Mouse (Mus musculus): ENCODE measurements around the gene Egfl6. TPM values are rescaled to one million over a fixed set of nuclear protein-coding genes. Genes with fewer than 3 reads are reported as not detected.

Gene Egfl6
- 0.61 and 0.67 TPM in 2 replicates for polyA plus RNA-seq (2015; fragmentation: Nextera tagmentation; extraction: Ambion mirVana)

- Histone ChIP-seq H3K4me2 (ENCODE audit: low read depth, low read length) (0 out of 2 replicates have a peak within 1 kb of the TSS, but pooled peaks have one; percentile 24), H3K4me3 (ENCODE audit: low read depth, low read length) (no peak within 1 kb of the TSS), H3K9me3 (replicated peaks; ENCODE audit: control insufficient read depth, low read length) (no peaks in the 10 kb centered on the region), H3K27me3 (ENCODE audit: control insufficient read depth, insufficient read depth, low read depth, low read length) (peaks cover 5% of the 10 kb centered on the region; the same call in 1 of the 2 replicates), H3K4me1 (ENCODE audit: control insufficient read depth, low read depth, low read length) (no peaks in the 10 kb centered on the region), H3K27ac (ENCODE audit: low read length) (no peak within 1 kb of the TSS), H3K9ac (ENCODE audit: low read depth, low read length) (no peak within 1 kb of the TSS), H3K36me3 (ENCODE audit: control insufficient read depth, insufficient read depth) (no peaks in the 10 kb centered on the region)
- ATAC-seq (ENCODE audit: low read depth): 0 out of 2 replicates have a peak, but pooled peaks have one; percentile 16
- WGBS (ENCODE audit: insufficient replicate concordance): 19% methylated on average over 39 of the region's 39 CpGs
These were observed at the start of gene Egfl6 for GRCm38 (mm10) chrX:166584947-166585824. Gene Egfl6 (minus strand): TSS chrX:166585720.

- Histone ChIP-seq H3K4me2 (ENCODE audit: low read depth, low read length) (no peak overlapping the region), H3K9ac (ENCODE audit: low read depth, low read length) (no peak overlapping the region), H3K4me3 (ENCODE audit: low read depth, low read length) (no peak overlapping the region), H3K36me3 (ENCODE audit: control insufficient read depth, insufficient read depth) (no peaks in the 10 kb centered on the region), H3K4me1 (ENCODE audit: control insufficient read depth, low read depth, low read length) (no peaks in the 10 kb centered on the region), H3K27me3 (ENCODE audit: control insufficient read depth, insufficient read depth, low read depth, low read length) (no peaks in the 10 kb centered on the region), H3K27ac (ENCODE audit: low read length) (no peak overlapping the region), H3K9me3 (replicated peaks; ENCODE audit: control insufficient read depth, low read length) (no peaks in the 10 kb centered on the region)
- WGBS (ENCODE audit: insufficient replicate concordance): 36% methylated on average over 3 of the region's 3 CpGs
- ATAC-seq (ENCODE audit: low read depth): no peak
These were observed 41.5 kb upstream of the Egfl6 start for GRCm38 (mm10) chrX:166626866-166627570.

GRCm38 (mm10) chrX:166626174-166626573 lies 40.7 kb upstream of the Egfl6 start:
- H3K36me3 ChIP-seq (ENCODE audit: control insufficient read depth, insufficient read depth): no peaks in the 10 kb centered on the region
- H3K9ac ChIP-seq (ENCODE audit: low read depth, low read length): no peak overlapping the region
- no peaks in the 10 kb centered on the region for H3K27me3 ChIP-seq (ENCODE audit: control insufficient read depth, insufficient read depth, low read depth, low read length)
- no peak overlapping the region for H3K4me2 ChIP-seq (ENCODE audit: low read depth, low read length)
- 61% methylated on average over 4 of the region's 4 CpGs for WGBS (ENCODE audit: insufficient replicate concordance)
- no peaks in the 10 kb centered on the region for H3K9me3 ChIP-seq (replicated peaks; ENCODE audit: control insufficient read depth, low read length)
- ATAC-seq (ENCODE audit: low read depth): no peak
- H3K27ac ChIP-seq (ENCODE audit: low read length): no peak overlapping the region
- H3K4me1 ChIP-seq (ENCODE audit: control insufficient read depth, low read depth, low read length): no peaks in the 10 kb centered on the region
- no peak overlapping the region for H3K4me3 ChIP-seq (ENCODE audit: low read depth, low read length)

- no peak overlapping the region for H3K4me3 ChIP-seq (ENCODE audit: low read depth, low read length)
- H3K27ac ChIP-seq (ENCODE audit: low read length): no peak overlapping the region
- H3K9ac ChIP-seq (ENCODE audit: low read depth, low read length): no peak overlapping the region
- no peak overlapping the region for H3K4me2 ChIP-seq (ENCODE audit: low read depth, low read length)
- no peak for ATAC-seq (ENCODE audit: low read depth)
- no peaks in the 10 kb centered on the region for H3K4me1 ChIP-seq (ENCODE audit: control insufficient read depth, low read depth, low read length)
- no peaks in the 10 kb centered on the region for H3K9me3 ChIP-seq (replicated peaks; ENCODE audit: control insufficient read depth, low read length)
- no peaks in the 10 kb centered on the region; the same call in 1 of the 2 replicates for H3K27me3 ChIP-seq (ENCODE audit: control insufficient read depth, insufficient read depth, low read depth, low read length)
- 55% methylated on average over 3 of the region's 3 CpGs for WGBS (ENCODE audit: insufficient replicate concordance)
- no peaks in the 10 kb centered on the region for H3K36me3 ChIP-seq (ENCODE audit: control insufficient read depth, insufficient read depth)
These were observed 37.7 kb upstream of the Egfl6 start for GRCm38 (mm10) chrX:166623176-166623575.

- Histone ChIP-seq H3K4me1 (ENCODE audit: control insufficient read depth, low read depth, low read length) (no peaks in the 10 kb centered on the region), H3K27me3 (ENCODE audit: control insufficient read depth, insufficient read depth, low read depth, low read length) (no peaks in the 10 kb centered on the region; the same call in 1 of the 2 replicates), H3K27ac (ENCODE audit: low read length) (no peak overlapping the region), H3K9ac (ENCODE audit: low read depth, low read length) (no peak overlapping the region), H3K36me3 (ENCODE audit: control insufficient read depth, insufficient read depth) (no peaks in the 10 kb centered on the region), H3K4me2 (ENCODE audit: low read depth, low read length) (no peak overlapping the region), H3K4me3 (ENCODE audit: low read depth, low read length) (no peak overlapping the region), H3K9me3 (replicated peaks; ENCODE audit: control insufficient read depth, low read length) (no peaks in the 10 kb centered on the region)
- WGBS (ENCODE audit: insufficient replicate concordance): 49% methylated on average over 9 of the region's 9 CpGs
- no peak for ATAC-seq (ENCODE audit: low read depth)
These were observed 36.2 kb upstream of the Egfl6 start for GRCm38 (mm10) chrX:166621560-166622301.

GRCm38 (mm10) chrX:166620900-166621299 lies 35.4 kb upstream of the Egfl6 start:
- no peaks in the 10 kb centered on the region; the same call in 1 of the 2 replicates for H3K27me3 ChIP-seq (ENCODE audit: control insufficient read depth, insufficient read depth, low read depth, low read length)
- no peak overlapping the region for H3K27ac ChIP-seq (ENCODE audit: low read length)
- ATAC-seq (ENCODE audit: low read depth): no peak
- H3K36me3 ChIP-seq (ENCODE audit: control insufficient read depth, insufficient read depth): no peaks in the 10 kb centered on the region
- no peaks in the 10 kb centered on the region for H3K9me3 ChIP-seq (replicated peaks; ENCODE audit: control insufficient read depth, low read length)
- H3K4me1 ChIP-seq (ENCODE audit: control insufficient read depth, low read depth, low read length): no peaks in the 10 kb centered on the region
- H3K4me2 ChIP-seq (ENCODE audit: low read depth, low read length): no peak overlapping the region
- no peak overlapping the region for H3K4me3 ChIP-seq (ENCODE audit: low read depth, low read length)
- WGBS (ENCODE audit: insufficient replicate concordance): 50% methylated on average over 6 of the region's 6 CpGs
- no peak overlapping the region for H3K9ac ChIP-seq (ENCODE audit: low read depth, low read length)

GRCm38 (mm10) chrX:166619084-166619483 lies 33.6 kb upstream of the Egfl6 start:
- Histone ChIP-seq H3K9me3 (replicated peaks; ENCODE audit: control insufficient read depth, low read length) (no peaks in the 10 kb centered on the region), H3K9ac (ENCODE audit: low read depth, low read length) (no peak overlapping the region), H3K4me3 (ENCODE audit: low read depth, low read length) (no peak overlapping the region), H3K27ac (ENCODE audit: low read length) (no peak overlapping the region), H3K4me1 (ENCODE audit: control insufficient read depth, low read depth, low read length) (no peaks in the 10 kb centered on the region), H3K27me3 (ENCODE audit: control insufficient read depth, insufficient read depth, low read depth, low read length) (no peaks in the 10 kb centered on the region; the same call in 1 of the 2 replicates), H3K36me3 (ENCODE audit: control insufficient read depth, insufficient read depth) (no peaks in the 10 kb centered on the region), H3K4me2 (ENCODE audit: low read depth, low read length) (no peak overlapping the region)
- no peak for ATAC-seq (ENCODE audit: low read depth)
- 45% methylated on average over 4 of the region's 4 CpGs for WGBS (ENCODE audit: insufficient replicate concordance)

GRCm38 (mm10) chrX:166615191-166615590 lies 29.7 kb upstream of the Egfl6 start:
- no peak overlapping the region for H3K9ac ChIP-seq (ENCODE audit: low read depth, low read length)
- no peak overlapping the region for H3K4me2 ChIP-seq (ENCODE audit: low read depth, low read length)
- no peaks in the 10 kb centered on the region; the same call in 1 of the 2 replicates for H3K27me3 ChIP-seq (ENCODE audit: control insufficient read depth, insufficient read depth, low read depth, low read length)
- no peak for ATAC-seq (ENCODE audit: low read depth)
- H3K4me1 ChIP-seq (ENCODE audit: control insufficient read depth, low read depth, low read length): no peaks in the 10 kb centered on the region
- H3K4me3 ChIP-seq (ENCODE audit: low read depth, low read length): no peak overlapping the region
- H3K27ac ChIP-seq (ENCODE audit: low read length): no peak overlapping the region
- WGBS (ENCODE audit: insufficient replicate concordance): 74% methylated on average over 7 of the region's 7 CpGs
- no peaks in the 10 kb centered on the region for H3K9me3 ChIP-seq (replicated peaks; ENCODE audit: control insufficient read depth, low read length)
- H3K36me3 ChIP-seq (ENCODE audit: control insufficient read depth, insufficient read depth): no peaks in the 10 kb centered on the region

Measured in liver, embryonic 16.5 days (tissue).